Mouse (Mus musculus): ENCODE results near the gene Phf21a.

DNA sequence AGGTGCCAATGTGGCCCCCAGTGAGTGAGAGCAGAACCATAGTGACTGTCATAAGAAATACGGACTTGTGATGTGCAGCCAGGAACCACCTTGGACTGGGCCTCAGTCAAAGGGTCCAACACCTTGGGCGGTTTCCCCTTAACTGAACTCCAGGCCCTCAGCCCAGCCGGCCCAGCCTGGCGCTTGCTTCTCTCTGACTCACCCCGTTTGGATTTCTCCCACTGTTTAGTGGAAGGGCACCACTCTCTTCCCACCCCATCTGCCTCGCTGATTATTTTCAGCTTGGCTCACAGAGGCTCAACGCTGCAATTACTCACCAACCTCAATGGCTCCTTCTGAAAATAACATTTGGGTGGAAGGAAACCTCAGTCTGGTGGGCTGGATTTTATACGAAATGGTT is 40.7 kb upstream of the Phf21a start:
- TF ChIP-seq CTCF (IDR thresholded peaks at IDR 0.05; ENCODE audit: low read depth, low read length) (no peak), POLR2A (IDR thresholded peaks at IDR 0.05; ENCODE audit: insufficient read depth, low read length) (no peak)
